Mouse (Mus musculus) cerebellum, adult 2 months (tissue): ENCODE measurements around the gene Yod1. TPM values are rescaled to one million over a fixed set of nuclear protein-coding genes. Genes with fewer than 3 reads are reported as not detected.

Experiments
- DNase-seq, 2 experiments: peaks; one replicate each; pipeline ENCODE4 v3.0.0; 2021
- H3K27ac ChIP-seq: fragments of 200-500 bp; 2 replicates; pipeline ENCODE4 v1.5.1; 2012; ENCODE audit warnings: low read length, control low read depth, inconsistent platforms; ENCODE audit not compliant: insufficient read depth
- H3K27me3 ChIP-seq: fragments of 200-500 bp; 2 replicates; pipeline ENCODE4 v1.6.1; 2012; ENCODE audit warnings: inconsistent platforms, mild to moderate bottlenecking, low read length, moderate library complexity; ENCODE audit not compliant: control insufficient read depth, insufficient read depth
- H3K4me1 ChIP-seq: fragments of 200-500 bp; 2 replicates; pipeline ENCODE4 v1.6.1; 2011; ENCODE audit warnings: low read length; ENCODE audit not compliant: control insufficient read depth, insufficient read depth
- H3K4me3 ChIP-seq: fragments of 200-500 bp; replicated peaks from 2 replicates; pipeline ENCODE3; 2011; ENCODE audit warnings: mild to moderate bottlenecking, low read depth, low read length, control low read depth; ENCODE audit not compliant: insufficient read depth
- CTCF ChIP-seq: fragments of 200-500 bp; IDR thresholded peaks from 2 replicates; pipeline ENCODE4 v1.5.1; 2011; ENCODE audit warnings: low read depth, mild to moderate bottlenecking, control low read depth, low read length, moderate library complexity, borderline replicate concordance; ENCODE audit not compliant: insufficient read depth
- POLR2A ChIP-seq: fragments of 200-500 bp; IDR thresholded peaks from 2 replicates; pipeline ENCODE4 v1.6.1; 2011; ENCODE audit warnings: low read length, control low read depth, borderline replicate concordance; ENCODE audit not compliant: insufficient read depth
- WGBS: fragments of 180-500 bp; shearing (Covaris S2); methylation state at CpG from one replicate; pipeline ENCODE4 v1.1.7; 2018; 5-methylcytosine and 5-hydroxymethylcytosine counted together
- polyA plus RNA-seq: library from polyadenylated mRNA; depleted of rRNA; stranded (reverse); fragments of >200 nt; gene quantifications from 2 replicates; pipeline ENCODE4 v1.2.3, GENCODE M21; 2012

The Yod1 gene
- polyA plus RNA-seq, 1 experiment, result 7.6 TPM

- Histone ChIP-seq H3K4me1 (peaks cover 12% of the 10 kb centered on the region), H3K4me3 (no peak overlapping the region), H3K27me3 (no peaks in the 10 kb centered on the region), H3K27ac (no peak overlapping the region)
- WGBS, result 100% methylated on average over 1 of the region's 1 CpGs
- no peak for DNase-seq
- no peak for TF ChIP-seq POLR2A
- TF ChIP-seq CTCF, result no peak
Observed at GRCm38 (mm10) chr1:130743775-130744174, 26.6 kb downstream of the Yod1 start.

DNA sequence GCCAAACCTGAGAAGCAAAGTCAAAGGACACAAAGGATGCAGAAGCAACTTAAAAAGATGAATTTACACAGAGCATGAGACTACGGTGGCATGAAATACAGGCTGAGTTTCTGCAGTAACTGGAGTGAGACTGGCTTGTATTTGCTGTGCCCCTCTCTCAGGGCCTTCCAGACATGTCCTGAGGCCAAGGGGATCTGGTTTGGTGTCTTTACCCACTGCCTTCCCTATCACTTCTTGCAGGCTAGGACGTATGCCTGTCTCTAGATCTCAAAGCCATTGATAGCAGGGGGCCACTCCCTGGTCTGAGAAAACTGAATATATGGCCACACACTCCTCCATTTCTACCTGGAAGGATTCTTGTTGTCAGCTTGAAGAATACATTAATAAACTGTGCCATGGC is 27.1 kb downstream of the Yod1 start:
- 86% methylated on average over 2 of the region's 2 CpGs for WGBS
- H3K27ac ChIP-seq, result no peak overlapping the region
- peaks cover 12% of the 10 kb centered on the region for H3K4me1 ChIP-seq
- H3K4me3 ChIP-seq, result no peak overlapping the region
- no peak for DNase-seq
- TF ChIP-seq POLR2A, result no peak
- no peak for TF ChIP-seq CTCF
- no peaks in the 10 kb centered on the region for H3K27me3 ChIP-seq

DNA sequence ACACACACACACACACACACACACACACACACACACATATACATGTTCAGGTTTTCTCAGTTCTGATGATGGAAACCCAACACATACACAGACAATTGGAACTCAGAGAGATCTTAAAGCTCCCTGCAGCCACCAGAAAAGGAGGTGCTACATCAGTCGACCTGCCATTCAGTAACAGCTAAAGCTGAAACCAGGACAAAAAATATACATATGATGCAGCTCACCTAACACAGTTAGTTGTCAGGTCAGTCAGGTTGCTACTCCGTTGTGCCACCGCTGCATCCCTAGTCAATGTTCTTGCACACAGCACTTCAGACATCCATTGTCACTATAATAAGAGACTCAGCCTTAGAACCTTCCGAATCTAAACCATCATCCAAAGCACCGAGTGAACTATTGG is 27.8 kb downstream of the Yod1 start:
- DNase-seq, result no peak
- Histone ChIP-seq H3K27ac (no peak overlapping the region), H3K4me3 (no peak overlapping the region), H3K4me1 (peaks cover 11% of the 10 kb centered on the region), H3K27me3 (no peaks in the 10 kb centered on the region)
- WGBS, result 88% methylated on average over 5 of the region's 5 CpGs
- TF ChIP-seq POLR2A (no peak), CTCF (no peak)

DNA sequence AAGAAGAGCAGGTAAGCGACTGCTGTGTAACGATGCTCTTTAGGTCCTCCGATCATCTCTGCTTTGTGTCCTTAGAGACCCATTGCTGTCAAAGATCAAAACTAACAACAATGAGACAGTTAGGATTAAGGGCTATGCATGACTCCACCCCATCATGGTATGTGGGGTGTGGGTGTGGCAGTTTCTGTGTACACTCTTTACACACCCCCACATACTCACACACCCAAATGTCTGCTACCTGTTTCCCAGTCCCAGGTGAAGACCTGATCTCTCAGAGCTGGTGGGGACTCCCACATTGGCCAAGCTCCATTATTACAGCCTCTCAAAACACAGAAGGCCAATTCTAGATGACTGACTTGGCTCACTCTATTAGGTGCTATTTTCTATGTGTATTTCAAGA is 28.5 kb downstream of the Yod1 start:
- H3K4me1 ChIP-seq, result peaks cover 6% of the 10 kb centered on the region
- no peaks in the 10 kb centered on the region for H3K27me3 ChIP-seq
- WGBS, result 98% methylated on average over 3 of the region's 3 CpGs
- TF ChIP-seq POLR2A (no peak), CTCF (no peak)
- no peak overlapping the region for H3K27ac ChIP-seq
- DNase-seq, result no peak
- no peak overlapping the region for H3K4me3 ChIP-seq

DNA sequence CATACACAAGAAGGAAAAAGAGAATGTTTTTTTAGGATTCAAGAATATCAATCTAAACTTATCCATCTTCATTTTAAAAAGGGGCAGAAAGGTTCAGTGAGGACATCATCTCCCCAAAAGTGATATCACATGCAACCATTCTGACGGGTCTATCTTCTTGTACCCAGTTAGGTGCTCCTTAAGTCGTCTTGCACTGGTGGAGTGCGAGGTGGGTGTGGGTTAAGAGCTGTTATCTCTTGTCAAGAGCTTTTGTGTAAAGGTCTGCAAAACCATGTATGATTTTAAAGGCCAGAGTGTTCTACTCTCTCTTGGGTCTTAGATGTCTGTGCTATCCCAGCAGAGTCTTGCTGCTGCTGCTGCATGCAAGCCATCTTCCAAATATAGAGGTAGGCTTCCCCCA is 29.7 kb downstream of the Yod1 start:
- no peak for DNase-seq
- Histone ChIP-seq H3K4me3 (no peak overlapping the region), H3K27me3 (no peaks in the 10 kb centered on the region), H3K4me1 (no peaks in the 10 kb centered on the region), H3K27ac (no peak overlapping the region)
- TF ChIP-seq POLR2A, result no peak
- no peak for TF ChIP-seq CTCF
- 88% methylated on average over 3 of the region's 3 CpGs for WGBS

DNA sequence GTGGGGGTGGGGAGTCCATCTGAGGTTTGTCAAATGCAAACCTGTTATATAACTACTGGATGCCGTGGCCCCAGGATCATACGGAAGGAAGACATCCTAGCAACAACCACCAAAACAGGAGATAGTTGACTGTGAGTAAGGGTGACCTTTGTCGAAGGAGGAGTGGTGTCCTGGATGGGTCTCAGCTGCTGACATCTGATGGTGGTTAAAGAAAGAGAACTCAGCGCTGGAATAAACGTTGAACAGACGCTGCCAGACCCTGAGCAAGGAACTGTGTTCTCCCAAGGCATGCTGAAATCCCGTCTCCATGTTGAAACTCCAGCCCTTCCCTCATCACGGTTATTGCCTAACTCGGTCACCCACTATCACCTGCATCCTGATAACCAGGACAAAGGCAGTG is 42.6 kb downstream of the Yod1 start:
- H3K4me1 ChIP-seq, result no peaks in the 10 kb centered on the region
- DNase-seq, result no peak
- H3K4me3 ChIP-seq, result no peak overlapping the region
- H3K27ac ChIP-seq, result no peak overlapping the region
- TF ChIP-seq POLR2A (no peak), CTCF (no peak)
- H3K27me3 ChIP-seq, result no peaks in the 10 kb centered on the region
- WGBS, result 84% methylated on average over 9 of the region's 9 CpGs

DNA sequence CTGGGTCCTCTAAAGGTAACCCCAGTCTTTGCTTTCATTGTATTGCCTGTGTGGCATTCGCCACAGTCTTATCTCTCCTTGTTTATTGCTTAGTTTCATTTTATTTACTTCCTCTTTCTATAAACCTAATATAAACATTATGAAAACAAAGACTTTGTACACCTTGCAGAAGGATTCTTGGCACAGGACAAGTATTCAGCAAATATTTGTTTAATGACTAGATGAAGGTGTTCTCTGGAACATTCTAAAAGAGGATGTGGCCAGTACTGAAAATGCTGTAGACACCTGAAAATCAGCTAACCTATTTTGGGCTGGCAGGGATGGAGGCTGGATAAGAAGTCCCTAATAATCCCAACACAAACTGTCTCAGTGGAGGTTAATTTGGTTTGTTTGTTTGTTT is 44.5 kb downstream of the Yod1 start:
- DNase-seq, result no peak
- no peak overlapping the region for H3K4me3 ChIP-seq
- H3K4me1 ChIP-seq, result no peaks in the 10 kb centered on the region
- no peak overlapping the region for H3K27ac ChIP-seq
- no peaks in the 10 kb centered on the region for H3K27me3 ChIP-seq
- 90% methylated on average over 1 of the region's 1 CpGs for WGBS
- TF ChIP-seq POLR2A, result no peak
- no peak for TF ChIP-seq CTCF

DNA sequence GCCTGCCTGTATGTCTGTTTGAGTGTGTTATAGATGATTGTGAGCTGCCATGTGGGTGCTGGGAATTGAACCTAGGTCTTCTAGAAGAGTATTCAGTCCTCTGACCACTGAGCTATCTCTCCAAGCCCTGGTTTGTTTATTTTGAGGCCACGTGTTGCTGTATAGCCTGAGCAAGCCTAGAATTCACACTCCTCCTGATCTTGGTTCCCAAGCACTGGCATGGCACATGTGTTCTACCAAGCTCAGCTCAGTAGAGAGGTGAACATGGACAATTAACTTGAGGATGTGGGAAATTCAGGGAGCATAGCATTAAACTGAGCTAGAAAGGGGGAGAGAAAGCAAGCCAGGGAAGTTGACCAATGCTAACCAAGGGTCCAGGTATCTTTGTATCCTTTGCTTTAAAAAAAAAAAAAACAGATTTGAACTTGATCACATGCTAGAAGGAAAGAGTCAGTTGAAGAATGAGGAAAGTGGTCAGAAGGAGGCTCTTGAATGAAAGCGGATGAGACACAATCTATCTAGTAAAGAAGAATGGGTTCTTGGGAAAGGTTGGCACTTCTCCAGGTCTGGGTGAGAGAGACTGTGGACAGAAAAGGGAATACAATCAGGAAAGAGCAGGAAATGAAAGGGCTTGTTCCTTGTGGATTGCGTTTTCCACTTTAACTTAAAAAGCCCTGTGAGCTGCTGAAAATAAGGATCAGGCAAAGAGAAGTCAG is 45.1 kb downstream of the Yod1 start:
- 86% methylated on average over 3 of the region's 3 CpGs for WGBS
- no peaks in the 10 kb centered on the region for H3K27me3 ChIP-seq
- no peak for DNase-seq
- no peak for TF ChIP-seq CTCF
- no peak for TF ChIP-seq POLR2A
- H3K4me1 ChIP-seq, result no peaks in the 10 kb centered on the region
- H3K27ac ChIP-seq, result no peak overlapping the region
- H3K4me3 ChIP-seq, result no peak overlapping the region
